Mouse (Mus musculus) kidney, postnatal 10 days (tissue): ENCODE data around the gene 1500009C09Rik.
"Not testable (repeated sequence)": the region's sequence is repeated elsewhere in the genome, so short reads cannot be mapped to it uniquely, and the experiment has no call there.

ENCODE experiments used
- DNase-seq: peaks from one replicate; pipeline ENCODE4 v3.0.0; 2021; ENCODE audit warnings: mixed read lengths

Gene 1500009C09Rik

DNA sequence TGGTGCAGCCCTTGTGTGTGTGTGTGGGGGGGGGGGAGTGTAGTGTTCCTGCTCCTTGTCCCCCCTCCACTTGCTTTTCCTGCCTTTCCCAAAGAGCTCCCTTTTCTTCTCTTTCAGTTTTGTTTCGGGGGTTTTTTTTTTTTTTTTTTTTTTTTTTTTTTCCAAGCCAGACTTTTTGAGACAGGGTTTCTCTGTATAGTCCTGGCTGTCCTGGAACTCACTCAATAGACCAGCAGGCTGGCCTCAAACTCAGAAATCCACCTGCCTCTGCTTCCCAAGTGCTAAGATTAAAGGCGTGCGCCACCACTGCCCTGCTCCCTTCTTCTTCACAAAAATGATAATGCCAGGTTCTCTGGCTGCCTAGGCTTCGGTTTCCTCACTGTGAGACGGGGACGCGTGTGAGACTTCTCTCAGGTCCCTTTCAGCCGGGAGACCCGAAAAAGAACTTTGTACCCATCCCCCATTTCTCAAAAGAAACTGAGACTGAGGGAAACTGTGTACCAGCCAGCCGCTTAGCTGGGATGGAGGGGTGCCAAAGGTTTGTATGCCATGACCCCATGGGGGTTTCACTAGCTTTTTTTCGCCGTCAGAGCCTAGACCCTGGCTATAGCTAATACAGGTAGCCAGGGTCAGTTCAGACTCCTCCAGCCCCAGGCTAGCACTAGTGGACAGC, 32.1 kb upstream of the 1500009C09Rik start:
- no peak for DNase-seq

DNA sequence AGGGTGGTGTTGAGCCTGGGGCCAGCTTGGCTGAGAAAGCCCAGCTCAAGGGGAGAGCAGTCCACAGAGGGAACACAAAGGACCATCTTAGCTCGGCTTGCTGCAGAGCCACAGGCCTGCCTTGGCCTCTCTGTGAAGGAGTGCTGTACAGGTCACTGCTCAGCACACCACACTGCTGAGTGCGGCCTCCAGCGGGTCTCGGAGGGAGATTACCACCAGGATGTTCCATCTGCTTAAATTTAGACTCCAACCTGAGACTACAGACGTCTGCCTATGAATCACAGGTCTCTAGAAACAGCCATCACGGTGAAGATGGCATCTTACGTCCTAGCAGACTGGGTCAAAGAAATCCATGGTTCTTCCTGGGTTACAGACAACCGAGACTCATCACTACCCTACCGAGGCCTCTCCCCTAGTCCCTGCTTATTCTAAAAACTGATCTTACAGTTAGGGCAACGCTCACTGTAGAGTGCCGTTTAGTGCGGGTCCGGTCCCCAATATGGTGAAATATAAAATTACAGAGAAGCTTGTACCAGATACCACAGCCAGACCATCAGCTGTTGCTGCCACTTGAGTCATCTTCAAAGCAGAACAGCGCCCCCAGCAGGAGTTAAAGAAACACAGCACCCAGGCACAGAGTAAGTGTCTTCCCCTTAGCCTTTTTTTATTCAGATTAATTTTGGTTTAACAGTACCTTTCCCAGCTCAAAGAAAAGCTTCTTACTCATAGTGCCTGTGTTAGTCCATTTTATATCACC, 30.9 kb upstream of the 1500009C09Rik start:
- DNase-seq, result no peak

DNA sequence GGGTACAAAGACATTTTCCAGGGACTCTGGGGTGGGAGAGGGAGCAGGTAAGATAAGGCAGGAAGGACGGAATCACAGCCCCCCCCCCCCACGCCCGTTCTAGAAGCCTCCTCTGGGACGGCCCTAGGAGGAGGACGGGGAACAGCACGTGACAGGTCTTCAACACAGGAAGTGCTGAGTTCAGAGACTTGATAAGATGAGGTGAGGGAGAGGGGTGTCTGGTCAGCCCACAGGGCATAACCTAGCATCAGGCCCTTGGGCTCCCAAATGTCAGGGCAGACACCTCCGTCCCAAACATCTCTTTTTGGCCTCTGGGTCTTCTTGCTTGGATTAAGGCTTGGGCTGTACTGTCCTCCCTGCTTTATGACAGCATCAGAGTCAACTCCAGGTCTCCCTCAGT, 28.9 kb upstream of the 1500009C09Rik start:
- DNase-seq, result no peak

DNA sequence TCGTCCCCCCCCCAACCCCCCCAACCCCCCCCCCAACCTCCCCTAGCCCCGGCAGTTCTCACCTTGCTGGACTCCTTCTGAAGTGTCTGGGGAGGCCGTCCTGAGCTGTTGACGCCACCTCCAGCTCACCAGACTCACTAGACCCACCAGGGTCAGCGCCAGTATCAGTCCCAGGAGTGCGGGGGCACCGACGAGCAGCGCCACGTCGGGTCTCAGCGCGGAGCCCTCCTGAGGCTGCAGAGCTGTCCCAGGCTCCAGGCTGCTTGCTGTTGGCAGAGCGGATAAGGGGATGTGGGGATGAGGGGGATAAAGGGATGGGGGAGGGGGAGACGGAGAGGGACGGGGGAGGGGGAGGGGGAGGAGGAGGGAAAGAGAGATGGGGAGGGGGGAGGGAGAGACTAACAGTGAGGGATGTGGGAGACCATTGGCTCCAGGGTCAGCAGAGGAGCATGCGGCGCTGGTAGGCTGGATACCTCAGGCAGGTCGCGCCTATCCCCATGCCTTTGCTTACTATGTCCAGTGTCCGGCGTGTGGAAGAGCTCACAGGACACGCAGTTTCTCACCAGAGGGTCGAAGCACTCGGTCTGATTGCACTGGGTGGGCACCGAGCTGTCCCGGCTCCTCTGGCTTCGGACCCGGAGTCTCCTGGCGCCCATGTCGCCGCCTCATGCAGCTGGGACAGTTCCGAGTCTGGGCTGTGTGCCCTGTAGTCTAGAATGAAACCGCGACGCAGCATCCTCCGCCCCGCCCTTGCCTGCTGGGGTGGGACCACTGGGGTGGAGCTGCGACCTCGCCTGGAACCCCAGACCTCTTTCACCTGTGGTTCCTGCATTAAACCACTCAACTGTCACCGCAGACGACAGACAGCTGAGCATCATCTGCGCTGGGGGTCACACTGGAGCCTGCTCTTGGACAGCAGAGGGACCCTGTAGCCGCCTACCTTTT, 28.3 kb upstream of the 1500009C09Rik start, which contains the start of gene Tnfrsf13c:
Gene Tnfrsf13c, minus strand, starts transcription at position 713 of the 945 bp plus-strand sequence.
- DNase-seq, result peak; percentile 43

DNA sequence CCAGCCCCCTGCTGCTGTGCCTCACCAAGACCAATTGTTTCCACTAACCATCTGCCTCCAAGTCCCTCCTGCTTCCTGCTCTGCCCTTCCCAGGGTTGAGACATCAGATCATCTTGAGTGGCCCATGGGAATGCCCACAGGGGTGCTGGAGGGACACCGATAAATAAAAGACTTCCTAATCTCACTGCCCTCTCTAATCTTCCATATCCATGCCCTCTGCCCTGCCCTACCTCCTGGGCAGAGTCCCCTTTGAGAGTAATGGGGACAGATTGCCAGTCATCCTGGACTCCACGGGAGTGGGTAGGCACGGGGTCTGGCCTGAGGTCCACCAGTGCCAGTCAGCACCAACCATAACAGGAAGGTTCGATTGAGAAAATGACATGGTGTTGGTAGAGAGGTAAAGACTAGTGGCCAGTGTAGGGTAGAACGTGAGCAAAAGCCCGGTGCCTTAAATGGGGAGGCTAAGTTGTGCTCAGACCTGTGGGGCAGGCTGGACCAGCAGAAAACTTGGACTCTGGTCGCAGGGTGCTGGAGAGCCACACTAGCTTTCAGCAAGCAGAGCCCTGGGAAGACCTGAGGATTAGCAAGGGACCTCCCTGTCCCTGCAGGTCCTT, 27.5 kb upstream of the 1500009C09Rik start:
- DNase-seq, result no peak

DNA sequence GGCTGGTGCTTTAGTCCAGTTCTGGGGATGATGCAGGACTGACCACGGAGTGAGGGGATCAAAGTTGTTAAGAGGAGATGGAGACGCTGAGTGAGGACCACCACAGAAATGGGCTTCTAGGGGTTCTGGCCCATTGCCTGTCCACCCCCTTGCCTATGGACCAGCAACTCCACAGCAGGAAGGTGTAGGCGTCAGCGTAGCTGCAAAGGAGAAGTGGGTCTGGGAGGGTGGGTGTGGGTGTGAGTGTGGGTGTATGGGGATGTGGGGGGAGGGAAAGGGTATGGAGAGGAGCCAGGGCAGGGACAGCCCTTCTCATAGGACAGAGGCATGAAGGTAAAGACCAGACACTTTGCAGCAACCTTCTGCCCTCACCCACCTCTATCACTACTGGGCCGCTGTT, 26.4 kb upstream of the 1500009C09Rik start:
- DNase-seq, result no peak

DNA sequence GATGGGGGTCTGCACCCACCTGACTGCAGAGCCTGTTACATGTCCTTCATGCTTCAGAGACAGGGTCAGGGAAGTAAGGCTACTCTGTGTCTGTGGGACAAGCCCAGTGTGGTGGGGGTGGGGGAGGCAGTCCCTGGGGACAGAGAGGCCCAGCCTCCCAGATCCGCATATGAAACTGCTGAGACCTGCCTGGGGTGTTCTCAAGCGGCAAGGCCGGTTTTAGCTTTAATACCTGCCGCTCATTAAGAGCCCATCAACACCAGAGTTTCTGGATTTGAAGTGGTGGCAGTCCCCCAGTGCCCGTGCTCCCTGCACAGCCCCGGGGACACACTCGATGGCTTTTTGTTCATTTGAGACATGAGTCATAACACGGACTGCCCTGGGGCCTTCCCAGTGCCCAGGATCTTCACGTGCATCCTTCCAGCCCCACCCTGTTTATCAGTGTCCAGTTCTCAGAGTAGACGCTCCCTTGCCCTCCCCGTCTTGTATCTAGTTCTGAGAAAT, 22.6 kb upstream of the 1500009C09Rik start:
- DNase-seq, result no peak

DNA sequence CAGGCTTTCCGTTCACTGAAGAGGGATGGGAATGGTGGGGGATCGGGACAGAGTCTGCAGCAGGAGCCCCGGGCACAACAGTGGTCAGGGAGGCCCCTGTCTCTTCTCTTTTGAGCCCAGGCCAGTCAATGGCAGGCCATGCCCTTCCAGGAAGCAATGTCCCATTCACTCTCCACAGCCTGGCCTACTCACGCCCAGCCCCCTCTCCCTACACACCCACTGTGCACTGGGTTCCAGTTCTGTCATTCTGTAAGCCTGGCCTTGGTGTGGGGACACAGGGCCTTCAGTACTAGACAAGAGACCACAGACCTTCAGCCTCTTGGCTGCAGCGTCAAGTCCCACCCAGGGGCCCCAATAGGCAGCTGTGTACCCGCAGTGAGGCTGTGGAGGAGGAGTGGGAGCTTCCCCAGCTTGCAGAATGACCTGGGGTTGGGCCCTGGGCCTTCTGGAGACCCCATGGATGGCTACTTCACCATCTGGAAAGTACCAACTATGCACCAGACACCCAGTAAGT, 22.0 kb upstream of the 1500009C09Rik start:
- no peak for DNase-seq

DNA sequence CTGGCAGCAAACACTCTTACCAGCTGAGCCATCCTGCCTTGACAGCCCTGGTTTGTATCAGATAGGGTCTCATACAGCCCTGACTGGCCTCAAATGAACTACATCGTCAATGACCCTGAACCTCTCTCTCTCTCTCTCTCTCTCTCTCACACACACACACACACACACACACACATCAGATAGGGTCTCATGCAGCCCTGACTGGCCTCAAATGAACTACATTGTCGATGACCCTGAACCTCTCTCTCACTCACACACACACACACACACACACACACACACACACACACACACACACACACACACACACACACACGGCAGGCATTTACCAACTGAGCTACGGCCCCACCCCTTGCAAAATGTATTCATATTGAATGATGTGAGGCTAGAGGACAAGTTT, 21.1 kb upstream of the 1500009C09Rik start:
- no peak for DNase-seq

DNA sequence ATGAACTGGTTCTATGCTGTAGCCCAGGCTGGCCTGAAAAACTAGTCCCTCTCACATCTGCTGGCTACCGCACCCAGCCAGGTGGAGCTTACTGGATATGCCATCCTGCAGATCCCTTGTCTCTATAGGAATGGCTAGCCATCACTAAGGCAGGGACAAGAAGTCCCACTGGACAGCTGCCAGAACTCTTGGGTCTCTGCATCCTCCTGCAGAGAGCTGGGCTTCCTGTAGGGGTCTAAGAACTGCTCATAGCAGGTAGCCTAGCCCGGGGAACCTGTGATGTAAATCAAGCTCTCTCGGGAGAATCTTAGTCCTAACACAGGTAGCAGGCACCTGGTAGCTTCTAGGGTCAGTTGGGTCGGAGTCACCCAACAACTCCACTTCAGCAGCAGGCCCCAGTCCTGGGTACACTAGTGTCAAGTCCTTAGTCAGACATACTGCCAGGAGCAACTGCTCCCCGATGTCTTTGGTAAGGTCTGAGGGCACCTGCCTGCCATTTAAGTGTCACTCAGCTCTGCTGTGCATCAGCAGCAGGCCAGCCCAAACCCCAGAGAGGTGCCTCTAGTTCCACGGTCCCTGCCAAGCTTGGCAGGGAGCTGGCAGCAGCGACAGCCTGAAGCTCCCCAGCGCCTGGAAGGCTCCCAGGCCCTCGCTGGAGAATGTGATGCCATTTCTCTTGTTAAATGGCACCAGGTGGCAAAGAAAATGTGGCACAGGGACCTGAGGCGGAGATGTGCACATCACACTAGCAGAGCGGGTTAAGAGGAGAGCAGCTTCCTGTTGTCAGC, 20.4 kb upstream of the 1500009C09Rik start:
- no peak for DNase-seq

DNA sequence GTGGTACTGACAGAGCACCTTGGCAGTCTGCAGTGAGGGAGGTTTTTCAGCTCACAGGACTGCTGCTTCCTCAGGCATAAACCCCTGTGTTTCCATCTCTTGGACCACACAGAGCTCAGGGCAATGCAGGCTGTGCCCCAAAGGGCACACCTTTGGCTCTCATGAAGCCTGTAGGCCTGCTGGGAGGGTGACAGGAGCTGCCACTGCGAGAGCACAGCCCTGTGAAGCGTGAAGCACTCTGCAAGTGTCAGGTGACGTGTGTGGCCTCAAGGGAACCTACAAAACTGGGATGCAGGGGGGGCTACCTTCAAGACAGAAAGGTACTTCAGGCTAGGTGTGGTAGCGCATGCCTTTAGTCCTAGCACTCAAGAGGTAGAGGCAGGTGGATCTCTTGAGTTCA, 19.5 kb upstream of the 1500009C09Rik start:
- no peak for DNase-seq

DNA sequence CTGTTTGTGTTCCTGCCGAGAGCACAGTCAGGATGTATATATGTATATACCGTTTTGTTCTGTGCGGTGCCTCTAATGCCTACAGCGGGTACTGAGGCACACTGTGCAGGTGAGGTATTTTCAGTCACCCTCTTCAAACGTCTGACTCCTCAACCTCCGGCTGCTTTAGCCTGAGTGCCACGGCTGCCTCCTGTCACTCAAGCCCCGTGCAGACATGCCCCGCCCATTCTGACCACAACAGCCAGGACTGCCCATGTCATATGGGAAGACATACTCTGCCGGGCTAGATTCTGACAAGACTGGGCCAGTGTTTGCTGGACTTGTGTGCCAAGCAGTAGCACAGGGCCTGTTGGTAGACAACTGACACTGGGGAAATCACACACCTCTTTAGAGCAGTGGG, 16.5 kb upstream of the 1500009C09Rik start:
- no peak for DNase-seq

DNA sequence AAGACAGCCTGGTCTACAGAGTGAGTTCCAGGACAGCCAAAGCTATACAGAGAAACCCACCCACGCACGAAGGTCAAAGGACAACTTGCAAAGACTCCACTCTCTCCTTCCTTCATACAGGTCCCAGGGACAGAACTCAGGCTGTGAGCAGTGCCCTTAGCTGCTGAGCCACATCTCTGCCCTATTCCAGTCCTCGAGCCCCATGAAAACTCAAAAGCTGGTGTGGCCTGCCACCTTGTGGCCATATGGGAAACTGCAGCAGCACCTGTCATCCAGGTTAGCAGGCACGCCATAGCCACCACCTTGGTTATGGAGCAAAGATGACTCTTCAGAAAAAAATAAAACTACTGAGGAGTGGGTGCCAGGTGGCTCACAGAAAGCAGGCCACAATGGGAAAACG, 15.6 kb upstream of the 1500009C09Rik start:
- peak; percentile 86 for DNase-seq

DNA sequence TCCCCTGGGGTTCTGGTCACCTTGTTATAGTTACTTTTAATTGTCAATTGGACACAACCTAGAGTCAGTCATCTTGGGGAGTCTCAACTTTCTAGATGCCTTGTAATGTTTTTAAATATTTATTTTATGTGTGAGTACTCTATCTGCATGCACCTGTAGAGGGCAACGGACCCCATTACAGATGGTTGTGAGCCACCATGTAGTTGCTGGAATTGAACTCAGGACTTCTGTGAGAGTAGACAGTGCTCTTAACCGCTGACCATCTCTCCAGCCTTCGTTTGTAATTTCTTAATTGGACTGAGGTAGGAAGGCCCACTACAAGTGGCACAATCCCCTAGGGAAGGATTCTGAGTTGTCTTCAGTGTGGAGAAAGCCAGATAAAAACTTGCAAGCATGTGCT, 8.9 kb upstream of the 1500009C09Rik start:
- DNase-seq, result no peak

DNA sequence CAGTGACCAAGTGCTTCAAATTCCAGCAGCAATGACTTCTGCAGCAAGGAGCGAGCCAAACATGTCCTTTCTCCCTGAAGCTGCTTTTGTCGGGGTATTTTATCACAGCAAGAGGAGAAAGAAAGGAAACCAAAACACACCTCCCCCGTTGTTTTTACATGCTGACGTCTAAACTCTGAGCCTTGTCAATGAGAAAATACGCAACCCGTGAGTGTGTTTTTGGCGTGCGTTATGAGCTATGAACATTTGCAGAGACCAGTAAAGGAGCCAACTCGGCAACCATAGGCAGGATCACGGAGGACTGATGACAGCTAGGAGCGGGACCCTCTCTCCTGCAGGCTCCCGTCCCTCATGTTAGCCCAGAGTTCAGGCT, 8.5 kb upstream of the 1500009C09Rik start:
- no peak for DNase-seq

DNA sequence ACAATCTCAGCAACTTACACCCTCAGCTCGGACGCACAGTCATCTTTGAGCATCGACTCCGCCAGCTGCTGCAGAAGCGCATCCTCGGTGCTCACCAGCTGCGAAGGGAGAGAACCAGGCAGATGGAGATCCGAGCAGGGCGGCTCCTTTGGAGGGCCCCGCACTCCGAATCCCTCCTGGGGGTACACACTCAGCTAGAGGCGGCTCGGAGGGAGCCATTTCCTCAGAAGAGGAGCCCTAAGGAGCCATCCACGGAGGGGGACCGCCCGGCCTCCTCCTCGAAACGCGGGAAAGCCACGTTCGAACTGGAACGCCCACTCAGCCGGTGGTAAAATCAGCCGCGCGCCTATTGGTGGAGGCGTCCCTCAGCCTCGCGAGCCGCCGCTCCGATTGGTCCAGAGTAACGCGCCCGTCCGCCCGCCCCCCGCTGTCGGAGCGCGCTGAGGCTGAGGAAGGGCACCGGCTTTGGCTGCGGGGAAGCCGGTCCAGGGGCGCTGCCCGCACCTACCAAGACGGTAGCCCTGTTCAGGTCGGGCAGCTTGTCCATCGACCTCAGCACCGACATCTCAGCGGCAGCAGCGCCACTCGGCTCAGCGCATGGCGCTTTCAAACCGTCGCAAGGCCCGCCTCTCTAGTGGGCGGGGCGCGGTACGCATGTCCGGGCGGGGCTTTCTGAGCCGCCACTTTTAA, 7.9 kb upstream of the 1500009C09Rik start, which contains the start of gene Cenpm:
Gene Cenpm, minus strand, starts transcription at position 634 of the 690 bp plus-strand sequence.
- peak; percentile 96 for DNase-seq

DNA sequence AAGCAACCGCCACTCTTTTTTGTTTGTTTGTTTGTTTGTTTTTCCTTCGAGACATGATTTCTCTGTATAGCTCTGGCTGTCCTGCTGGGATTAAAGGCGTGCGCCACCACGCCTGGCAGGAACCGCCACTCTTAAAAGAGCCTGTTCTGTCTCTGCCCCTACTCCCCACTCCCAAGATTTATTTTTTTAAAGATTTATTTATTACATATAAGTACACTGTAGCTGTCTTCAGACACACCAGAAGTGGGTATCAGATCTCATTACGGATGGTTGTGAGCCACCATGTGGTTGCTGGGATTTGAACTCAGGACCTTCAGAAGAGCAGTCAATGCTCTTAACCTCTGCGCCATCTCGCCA, 7.4 kb upstream of the 1500009C09Rik start:
- DNase-seq, result not testable (repeated sequence)

DNA sequence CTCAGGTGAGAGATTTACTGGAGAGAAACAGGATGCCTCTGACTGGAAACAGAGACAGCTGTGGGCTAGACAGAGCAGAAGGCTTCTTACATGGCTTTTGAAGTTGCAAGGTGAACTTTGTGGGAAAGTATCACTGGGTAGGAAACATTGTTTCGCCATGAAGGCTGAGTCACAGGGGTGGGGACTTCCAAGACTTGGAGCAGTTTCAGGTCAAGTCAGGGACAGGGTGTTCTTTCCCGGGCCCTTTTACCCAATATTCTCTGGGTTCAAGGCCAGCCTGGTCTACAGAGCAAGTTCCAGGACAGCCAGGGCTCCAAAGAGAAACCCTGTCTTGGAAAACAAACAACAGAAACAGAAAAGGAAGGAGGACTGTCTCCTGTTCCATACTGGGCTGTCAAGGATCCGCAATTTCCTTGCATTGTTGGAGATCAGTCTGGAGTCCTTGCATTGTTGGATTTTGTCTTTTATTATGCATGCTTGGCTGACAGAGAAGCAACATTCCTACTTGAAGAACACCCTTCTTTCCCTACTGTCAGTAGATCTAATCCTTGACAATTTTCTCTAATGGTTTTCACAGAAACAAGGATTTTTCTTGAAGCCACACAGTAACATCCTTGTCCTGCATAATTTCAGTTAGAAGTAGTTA, 4.9 kb upstream of the 1500009C09Rik start:
- no peak for DNase-seq

DNA sequence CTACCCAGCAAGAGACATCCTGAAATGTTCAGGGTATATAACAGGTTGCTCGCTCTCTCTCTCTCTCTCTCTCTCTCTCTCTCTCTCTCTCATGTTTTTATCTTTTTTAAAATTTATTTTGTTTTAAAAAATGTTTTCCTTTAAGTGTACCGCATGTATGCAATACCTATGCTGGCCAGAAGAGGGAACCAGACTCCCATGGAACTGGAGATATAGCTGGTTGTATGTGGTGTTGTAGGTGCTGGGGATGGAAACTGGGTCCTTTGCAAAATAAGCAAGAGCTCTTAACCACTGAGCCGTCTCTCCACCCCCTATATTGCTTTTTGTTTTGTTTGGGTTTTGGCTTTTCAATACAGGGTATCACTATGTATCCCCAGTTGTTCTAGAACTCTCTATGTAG, 618 bp upstream of the 1500009C09Rik start:
- DNase-seq, result no peak

DNA sequence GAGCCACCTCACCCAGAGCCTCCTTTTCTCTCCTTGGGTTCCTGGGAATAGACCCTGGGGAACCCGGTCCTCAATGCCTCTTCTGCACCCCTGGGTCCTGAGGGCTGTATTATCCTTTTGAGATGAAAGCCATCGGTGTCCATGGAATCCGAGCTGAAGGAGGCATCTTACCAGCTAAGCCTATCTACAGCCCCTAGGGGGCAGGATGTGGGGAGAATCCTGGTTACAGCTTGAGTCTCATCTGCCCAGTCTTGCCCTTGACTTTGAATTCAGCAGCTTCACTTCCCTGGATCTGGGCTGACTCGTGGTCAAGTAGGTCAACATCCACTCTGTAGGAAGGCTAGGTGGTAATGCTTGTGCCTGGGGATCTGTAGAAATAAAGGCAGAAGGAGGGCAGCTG, 3.1 kb downstream of the 1500009C09Rik start:
- no peak for DNase-seq
